Mouse (Mus musculus): ENCODE results near the gene Prkci. TPM values are rescaled to one million over a fixed set of nuclear protein-coding genes. Genes with fewer than 3 reads are reported as not detected.
A peak's percentile ranks its signal among the peaks of the same experiment; 100 is the strongest.

The Prkci gene
- polyA plus RNA-seq, 1 experiment from 2014 or later: 5.0 TPM

GRCm38 (mm10) chr3:30969104-30969581 lies 26.4 kb upstream of the Prkci start, which contains the start of gene Phc3:
Gene Phc3, minus strand, starts transcription at chr3:30969415.
- Histone ChIP-seq H3K9ac (peak within 1 kb of the TSS; percentile 95), H3K4me2 (peak within 1 kb of the TSS; percentile 84), H3K4me1 (replicated peaks) (peaks cover 23% of the 10 kb centered on the region), H3K4me3 (replicated peaks) (peak within 1 kb of the TSS; percentile 95), H3K27me3 (0 out of 2 replicates have a peak, but pooled peaks cover 5% of the 10 kb centered on the region), H3K9me3 (replicated peaks) (no peaks in the 10 kb centered on the region), H3K27ac (peak within 1 kb of the TSS; percentile 66), H3K36me3 (peaks cover 17% of the 10 kb centered on the region)
- ATAC-seq (ENCODE audit: low read depth) (peak; percentile 81), DNase-seq (peak; percentile 81)
- WGBS (ENCODE audit: insufficient replicate concordance): under 1% methylated on average over 34 of the region's 34 CpGs

GRCm38 (mm10) chr3:30975102-30975754 lies 20.3 kb upstream of the Prkci start:
- no peak overlapping the region for H3K27ac ChIP-seq
- H3K4me2 ChIP-seq: no peak overlapping the region
- no peaks in the 10 kb centered on the region for H3K9me3 ChIP-seq (replicated peaks)
- 32% methylated on average over 9 of the region's 9 CpGs for WGBS (ENCODE audit: insufficient replicate concordance)
- H3K4me1 ChIP-seq (replicated peaks): no peaks in the 10 kb centered on the region
- no peak overlapping the region for H3K9ac ChIP-seq
- ATAC-seq (ENCODE audit: low read depth) (peak; percentile 53), DNase-seq (peak; percentile 56)
- H3K36me3 ChIP-seq: no peaks in the 10 kb centered on the region
- H3K4me3 ChIP-seq (replicated peaks): no peak overlapping the region
- H3K27me3 ChIP-seq: 0 out of 2 replicates have a peak, but pooled peaks cover 5% of the 10 kb centered on the region

DNA sequence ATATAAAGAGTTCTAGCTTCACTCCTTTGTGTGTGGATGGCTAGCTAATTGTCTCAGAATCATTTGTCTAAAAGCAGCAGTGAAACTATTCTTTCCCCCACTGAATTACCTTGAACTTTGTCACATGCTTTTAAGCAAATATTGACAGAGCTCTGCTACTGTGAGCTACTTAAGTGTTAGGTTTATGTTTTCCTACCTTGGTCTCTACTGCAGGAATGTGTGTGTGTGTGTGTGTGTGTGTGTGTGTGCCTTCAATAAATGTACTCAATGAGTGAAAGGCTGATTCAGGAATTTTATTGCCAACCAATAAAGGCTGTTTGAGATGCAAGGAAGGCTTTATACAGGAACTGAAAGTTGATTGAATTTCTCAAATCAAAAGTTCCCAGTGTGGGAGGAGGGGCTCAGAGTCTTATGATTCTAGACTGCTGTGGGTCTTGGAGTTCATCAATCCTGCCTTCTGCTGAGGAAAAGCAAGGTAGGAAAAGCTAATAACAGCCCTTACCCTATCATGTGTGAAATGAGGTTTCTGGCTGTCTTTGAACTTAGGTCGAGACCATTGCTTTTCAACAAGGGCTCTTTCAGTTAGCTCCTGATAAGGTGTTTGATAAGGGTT lies 18.4 kb upstream of the Prkci start:
- Histone ChIP-seq H3K27me3 (0 out of 2 replicates have a peak, but pooled peaks cover 5% of the 10 kb centered on the region), H3K4me3 (replicated peaks) (no peak overlapping the region), H3K4me1 (replicated peaks) (no peaks in the 10 kb centered on the region), H3K4me2 (no peak overlapping the region), H3K9me3 (replicated peaks) (no peaks in the 10 kb centered on the region), H3K9ac (no peak overlapping the region), H3K27ac (no peak overlapping the region), H3K36me3 (no peaks in the 10 kb centered on the region)
- DNase-seq (no peak), ATAC-seq (ENCODE audit: low read depth) (no peak)
- WGBS (ENCODE audit: insufficient replicate concordance): 29% methylated on average over 1 of the region's 1 CpGs

GRCm38 (mm10) chr3:30981616-30982380 lies 13.7 kb upstream of the Prkci start:
- ATAC-seq (ENCODE audit: low read depth): no peak
- H3K9me3 ChIP-seq (replicated peaks): no peaks in the 10 kb centered on the region
- WGBS (ENCODE audit: insufficient replicate concordance): 56% methylated on average over 5 of the region's 5 CpGs

GRCm38 (mm10) chr3:30982924-30983536 lies 12.5 kb upstream of the Prkci start:
- ATAC-seq (ENCODE audit: low read depth): no peak
- no peak overlapping the region for H3K27ac ChIP-seq
- no peak overlapping the region for H3K9ac ChIP-seq
- 53% methylated on average over 8 of the region's 8 CpGs for WGBS (ENCODE audit: insufficient replicate concordance)
- no peaks in the 10 kb centered on the region for H3K9me3 ChIP-seq (replicated peaks)
- no peaks in the 10 kb centered on the region for H3K27me3 ChIP-seq
- H3K4me2 ChIP-seq: no peak overlapping the region
- no peaks in the 10 kb centered on the region for H3K36me3 ChIP-seq
- no peak for DNase-seq
- H3K4me3 ChIP-seq (replicated peaks): no peak overlapping the region
- H3K4me1 ChIP-seq (replicated peaks): peaks cover 5% of the 10 kb centered on the region

More at GRCm38 (mm10) chr3:30981616-30982380, 13.7 kb upstream of the Prkci start:
- no peaks in the 10 kb centered on the region for H3K27me3 ChIP-seq
- no peak overlapping the region for H3K4me3 ChIP-seq (replicated peaks)
- DNase-seq: no peak
- no peak overlapping the region for H3K9ac ChIP-seq
- no peaks in the 10 kb centered on the region for H3K4me1 ChIP-seq (replicated peaks)
- H3K4me2 ChIP-seq: no peak overlapping the region
- no peaks in the 10 kb centered on the region for H3K36me3 ChIP-seq
- no peak overlapping the region for H3K27ac ChIP-seq

GRCm38 (mm10) chr3:30987396-30988318 lies 7.9 kb upstream of the Prkci start:
- no peak overlapping the region for H3K4me3 ChIP-seq (replicated peaks)

DNA sequence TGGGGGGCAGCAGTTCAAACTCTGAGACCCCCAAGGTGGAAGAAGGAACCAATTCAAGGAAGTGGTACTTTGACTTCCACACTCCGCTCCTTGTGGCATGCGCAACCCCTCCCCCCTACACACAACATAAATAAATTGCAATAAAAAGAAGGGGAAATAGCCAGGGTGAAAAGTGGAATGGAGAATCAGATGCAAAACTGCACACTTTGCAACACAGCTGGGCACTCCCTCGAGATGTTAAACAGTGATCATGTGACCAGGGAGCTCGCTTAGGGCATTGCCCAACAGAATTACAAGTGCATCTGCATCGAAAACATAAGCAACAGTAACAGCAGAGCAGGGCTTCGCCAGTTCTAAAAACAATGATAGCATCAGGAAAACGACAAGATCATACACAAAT lies 3.4 kb upstream of the Prkci start:
- H3K27me3 ChIP-seq: no peaks in the 10 kb centered on the region
- no peak for DNase-seq
- no peak overlapping the region for H3K4me2 ChIP-seq
- H3K9me3 ChIP-seq (replicated peaks): no peaks in the 10 kb centered on the region
- no peak overlapping the region for H3K4me3 ChIP-seq (replicated peaks)
- ATAC-seq (ENCODE audit: low read depth): no peak
- peaks cover 29% of the 10 kb centered on the region for H3K4me1 ChIP-seq (replicated peaks)
- WGBS (ENCODE audit: insufficient replicate concordance): 60% methylated on average over 7 of the region's 7 CpGs
- no peaks in the 10 kb centered on the region for H3K36me3 ChIP-seq
- no peak overlapping the region for H3K9ac ChIP-seq
- H3K27ac ChIP-seq: no peak overlapping the region

More at GRCm38 (mm10) chr3:30987396-30988318, 7.9 kb upstream of the Prkci start:
- DNase-seq (no peak), ATAC-seq (ENCODE audit: low read depth) (peak; percentile 80)
- no peaks in the 10 kb centered on the region for H3K9me3 ChIP-seq (replicated peaks)
- peaks cover 6% of the 10 kb centered on the region for H3K4me1 ChIP-seq (replicated peaks)
- H3K27ac ChIP-seq: no peak overlapping the region
- no peaks in the 10 kb centered on the region for H3K36me3 ChIP-seq
- 56% methylated on average over 9 of the region's 9 CpGs for WGBS (ENCODE audit: insufficient replicate concordance)
- H3K4me2 ChIP-seq: no peak overlapping the region
- no peak overlapping the region for H3K9ac ChIP-seq
- H3K27me3 ChIP-seq: no peaks in the 10 kb centered on the region

DNA sequence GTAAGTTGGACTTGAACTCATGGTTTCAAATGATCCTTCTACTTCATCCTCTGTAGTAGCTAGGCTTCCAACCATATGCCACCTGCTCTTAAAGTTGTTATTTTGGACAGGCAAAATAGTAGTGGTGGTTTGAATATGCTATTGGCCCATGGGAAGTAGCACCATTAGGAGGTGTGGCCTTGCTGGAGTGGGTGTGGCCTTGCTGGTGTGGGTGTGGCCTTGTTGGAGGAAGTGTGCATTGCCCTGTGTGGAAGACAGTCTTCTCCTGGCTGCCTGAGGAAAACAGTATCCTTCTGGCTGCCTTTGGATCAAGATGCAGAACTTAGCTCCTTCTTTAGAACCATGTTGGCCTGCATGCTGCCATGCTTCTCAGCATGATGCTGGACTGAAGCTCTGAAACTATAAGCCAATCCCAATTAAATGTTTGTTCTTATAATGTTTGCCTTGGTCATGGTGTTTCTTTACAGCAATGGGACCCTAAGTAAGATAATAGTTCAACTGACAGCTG lies 2.4 kb upstream of the Prkci start:
- H3K9me3 ChIP-seq (replicated peaks): no peaks in the 10 kb centered on the region
- no peaks in the 10 kb centered on the region for H3K36me3 ChIP-seq
- peaks cover 29% of the 10 kb centered on the region for H3K4me1 ChIP-seq (replicated peaks)
- ATAC-seq (ENCODE audit: low read depth) (no peak), DNase-seq (peak; percentile 40)
- no peak overlapping the region for H3K27ac ChIP-seq
- H3K9ac ChIP-seq: no peak overlapping the region
- H3K27me3 ChIP-seq: no peaks in the 10 kb centered on the region
- H3K4me2 ChIP-seq: no peak overlapping the region
- no peak overlapping the region for H3K4me3 ChIP-seq (replicated peaks)

GRCm38 (mm10) chr3:30994859-30995258 lies 688 bp upstream of the Prkci start:
- no peak overlapping the region for H3K27ac ChIP-seq
- H3K9ac ChIP-seq: peak overlapping the region; percentile 87
- H3K4me3 ChIP-seq (replicated peaks): peak overlapping the region; percentile 84
- H3K4me2 ChIP-seq: peak overlapping the region; percentile 86
- H3K27me3 ChIP-seq: no peaks in the 10 kb centered on the region
- DNase-seq: no peak
- H3K36me3 ChIP-seq: no peaks in the 10 kb centered on the region
- ATAC-seq (ENCODE audit: low read depth): no peak
- peaks cover 40% of the 10 kb centered on the region for H3K4me1 ChIP-seq (replicated peaks)
- 14% methylated on average over 6 of the region's 6 CpGs for WGBS (ENCODE audit: insufficient replicate concordance)
- no peaks in the 10 kb centered on the region for H3K9me3 ChIP-seq (replicated peaks)
